Mouse (Mus musculus) limb, embryonic 12.5 days (tissue): ENCODE results near the gene Sertad1. TPM values are rescaled to one million over a fixed set of nuclear protein-coding genes. Genes with fewer than 3 reads are reported as not detected.

Experiments
- ATAC-seq: fragments of 200-750 bp; cut with Nextera tagmentation; 2 replicates; pipeline ENCODE4 v1.8.0; 2017; ENCODE audit warnings: low read depth, moderate TSS enrichment; ENCODE audit not compliant: insufficient number of reproducible peaks, insufficient read depth, low FRiP score, low TSS enrichment
- H3K27ac ChIP-seq: fragments of 300-500 bp; sonication (generic); 2 replicates; pipeline ENCODE4 v1.5.1; 2016; ENCODE audit warnings: mild to moderate bottlenecking, moderate library complexity
- H3K27me3 ChIP-seq: fragments of 300-500 bp; sonication (generic); 2 replicates; pipeline ENCODE4 v1.6.1; 2016; ENCODE audit warnings: mild to moderate bottlenecking, moderate library complexity
- H3K36me3 ChIP-seq: fragments of 300-500 bp; sonication (generic); 2 replicates; pipeline ENCODE4 v1.6.1; 2016; ENCODE audit warnings: mild to moderate bottlenecking, moderate library complexity
- H3K4me1 ChIP-seq: fragments of 300-500 bp; sonication (generic); replicated peaks from 2 replicates; pipeline ENCODE4 v1.6.1; 2016
- H3K4me2 ChIP-seq: fragments of 300-500 bp; sonication (generic); 2 replicates; pipeline ENCODE4 v1.6.1; 2016; ENCODE audit warnings: mild to moderate bottlenecking, moderate library complexity
- H3K4me3 ChIP-seq: fragments of 300-500 bp; sonication (generic); replicated peaks from 2 replicates; pipeline ENCODE4 v1.5.1; 2016; ENCODE audit warnings: mild to moderate bottlenecking
- H3K9ac ChIP-seq: fragments of 300-500 bp; sonication (generic); replicated peaks from 2 replicates; pipeline ENCODE4 v1.6.1; 2016; ENCODE audit warnings: mild to moderate bottlenecking, moderate library complexity
- H3K9me3 ChIP-seq: fragments of 300-500 bp; sonication (generic); 2 replicates; pipeline ENCODE4 v1.6.1; 2016; ENCODE audit warnings: mild to moderate bottlenecking, moderate library complexity
- WGBS: fragments of 180-500 bp; shearing (Covaris S2); methylation state at CpG from one replicate; pipeline ENCODE4 v1.1.7; 2016; 5-methylcytosine and 5-hydroxymethylcytosine counted together
- polyA plus RNA-seq: library from polyadenylated mRNA; unstranded; fragments of >200 nt; fragmentation: Nextera tagmentation; extraction: Ambion mirVana; gene quantifications from 2 replicates; pipeline ENCODE4 v1.2.1, GENCODE M21; 2016

The Sertad1 gene
- polyA plus RNA-seq, 1 experiment from 2014 or later = 29.4 TPM

- H3K27me3 ChIP-seq = no peaks in the 10 kb centered on the region
- H3K36me3 ChIP-seq = peaks cover 32% of the 10 kb centered on the region
- under 1% methylated on average over 34 of the region's 34 CpGs for WGBS
- H3K4me2 ChIP-seq = peak overlapping the region; percentile 63
- H3K9ac ChIP-seq = peak overlapping the region; percentile 57
- peak overlapping the region; percentile 93 for H3K27ac ChIP-seq
- H3K9me3 ChIP-seq = no peaks in the 10 kb centered on the region
- H3K4me1 ChIP-seq = peaks cover 13% of the 10 kb centered on the region; the same call in 1 of the 2 replicates
- ATAC-seq = no peak
- H3K4me3 ChIP-seq = peak overlapping the region; percentile 72
These were observed 12.7 kb upstream of the Sertad1 start for GRCm38 (mm10) chr7:27473835-27474489.

GRCm38 (mm10) chr7:27474490-27474954 lies 12.2 kb upstream of the Sertad1 start:
- peak overlapping the region; percentile 63 for H3K4me2 ChIP-seq
- peak; percentile 90 for ATAC-seq
- WGBS = under 1% methylated on average over 23 of the region's 23 CpGs
- H3K4me3 ChIP-seq = peak overlapping the region; percentile 72
- H3K27me3 ChIP-seq = no peaks in the 10 kb centered on the region
- peaks cover 32% of the 10 kb centered on the region for H3K36me3 ChIP-seq
- peak overlapping the region; percentile 93 for H3K27ac ChIP-seq
- H3K9ac ChIP-seq = peak overlapping the region; percentile 57
- H3K9me3 ChIP-seq = no peaks in the 10 kb centered on the region
- H3K4me1 ChIP-seq = peaks cover 13% of the 10 kb centered on the region; the same call in 1 of the 2 replicates

GRCm38 (mm10) chr7:27475596-27475995 lies 11.1 kb upstream of the Sertad1 start:
- Histone ChIP-seq H3K27me3 (no peaks in the 10 kb centered on the region), H3K4me3 (no peak overlapping the region), H3K9me3 (no peaks in the 10 kb centered on the region), H3K36me3 (peaks cover 32% of the 10 kb centered on the region), H3K4me2 (peak overlapping the region; percentile 63), H3K27ac (no peak overlapping the region), H3K4me1 (peaks cover 15% of the 10 kb centered on the region), H3K9ac (no peak overlapping the region)
- no peak for ATAC-seq
- WGBS = 92% methylated on average over 2 of the region's 2 CpGs

DNA sequence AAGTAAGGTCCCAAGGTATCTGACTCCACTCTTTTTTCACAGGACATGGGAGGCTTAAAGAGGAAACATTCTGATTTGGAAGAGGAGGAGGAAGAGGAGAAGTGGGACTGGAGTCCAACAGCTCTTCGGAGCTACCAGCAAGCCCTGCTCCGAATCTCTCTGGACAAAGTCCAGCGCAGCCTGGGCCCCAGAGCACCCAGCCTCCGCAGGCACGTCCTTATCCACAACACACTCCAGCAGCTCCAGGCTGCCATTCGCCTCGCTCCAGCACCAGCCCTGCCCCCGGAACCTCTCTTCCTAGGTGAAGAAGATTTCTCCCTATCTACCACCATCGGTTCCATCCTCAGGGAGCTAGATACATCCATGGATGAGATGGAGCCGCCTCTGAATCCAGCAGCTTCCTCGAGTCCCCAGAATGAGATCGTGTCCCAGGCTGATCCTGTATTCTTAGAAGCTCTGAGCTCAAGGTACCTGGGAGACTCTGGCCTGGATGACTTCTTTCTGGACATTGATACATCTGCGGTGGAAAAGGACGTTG lies 10.5 kb upstream of the Sertad1 start:
- Histone ChIP-seq H3K9ac (no peak overlapping the region), H3K4me3 (no peak overlapping the region), H3K9me3 (no peaks in the 10 kb centered on the region), H3K36me3 (peaks cover 32% of the 10 kb centered on the region), H3K27ac (no peak overlapping the region), H3K4me1 (peaks cover 21% of the 10 kb centered on the region), H3K4me2 (no peak overlapping the region), H3K27me3 (no peaks in the 10 kb centered on the region)
- no peak for ATAC-seq
- 93% methylated on average over 14 of the region's 14 CpGs for WGBS

DNA sequence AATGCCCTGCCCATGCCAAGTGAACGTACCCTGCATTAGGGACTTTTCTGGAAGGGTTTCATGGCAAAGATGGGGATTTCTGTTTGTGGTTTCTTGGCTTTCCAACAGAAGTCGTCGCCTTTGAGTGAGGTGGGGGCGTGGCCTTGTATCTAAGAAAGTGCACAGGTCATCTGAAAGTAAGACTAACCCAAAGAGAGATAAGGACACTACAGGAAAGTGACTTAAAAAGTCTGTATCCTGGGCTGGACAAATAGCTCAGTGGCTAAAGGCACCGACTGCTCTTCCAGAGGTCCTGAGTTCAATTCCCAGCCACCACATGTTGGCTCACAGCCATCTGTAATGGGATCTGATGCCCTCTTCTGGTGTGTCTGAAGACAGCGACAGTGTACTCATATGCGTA lies 8.1 kb upstream of the Sertad1 start:
- H3K36me3 ChIP-seq = peaks cover 32% of the 10 kb centered on the region
- H3K4me1 ChIP-seq = peaks cover 29% of the 10 kb centered on the region
- no peak for ATAC-seq
- no peak overlapping the region for H3K9ac ChIP-seq
- H3K4me2 ChIP-seq = no peak overlapping the region
- no peaks in the 10 kb centered on the region for H3K9me3 ChIP-seq
- peak overlapping the region; percentile 41; the same call in 1 of the 2 replicates for H3K27ac ChIP-seq
- H3K4me3 ChIP-seq = no peak overlapping the region
- 87% methylated on average over 7 of the region's 7 CpGs for WGBS
- no peaks in the 10 kb centered on the region for H3K27me3 ChIP-seq

GRCm38 (mm10) chr7:27479750-27480149 lies 7.0 kb upstream of the Sertad1 start:
- H3K4me3 ChIP-seq = no peak overlapping the region
- H3K4me1 ChIP-seq = peaks cover 29% of the 10 kb centered on the region
- no peaks in the 10 kb centered on the region for H3K9me3 ChIP-seq
- 64% methylated on average over 1 of the region's 1 CpGs for WGBS
- no peak overlapping the region for H3K27ac ChIP-seq
- H3K36me3 ChIP-seq = peaks cover 32% of the 10 kb centered on the region
- no peaks in the 10 kb centered on the region for H3K27me3 ChIP-seq
- no peak for ATAC-seq
- H3K4me2 ChIP-seq = no peak overlapping the region
- no peak overlapping the region for H3K9ac ChIP-seq

DNA sequence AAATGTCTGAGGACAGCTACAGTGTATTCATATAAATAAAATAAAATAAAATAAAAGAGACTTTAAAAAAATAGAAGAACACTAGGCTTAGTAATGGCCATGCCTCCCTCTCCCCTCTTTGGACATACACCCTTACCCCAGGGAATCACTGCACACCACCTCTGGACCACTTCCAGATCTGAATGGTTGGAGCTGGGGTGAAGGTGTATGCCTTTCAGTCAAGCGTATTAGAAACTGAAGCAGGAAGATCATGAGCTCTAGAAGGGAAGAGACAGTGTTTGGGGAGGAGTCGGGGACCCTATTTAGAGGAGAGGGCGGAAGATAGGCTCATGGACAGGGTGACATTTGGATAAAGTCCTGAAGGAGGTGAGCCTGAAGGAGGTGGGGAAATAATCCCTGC lies 6.2 kb upstream of the Sertad1 start:
- H3K27me3 ChIP-seq = no peaks in the 10 kb centered on the region
- H3K4me2 ChIP-seq = peak overlapping the region; percentile 62; the same call in 1 of the 2 replicates
- peaks cover 32% of the 10 kb centered on the region for H3K36me3 ChIP-seq
- no peak for ATAC-seq
- WGBS = 64% methylated on average over 3 of the region's 3 CpGs
- H3K9me3 ChIP-seq = no peaks in the 10 kb centered on the region
- H3K4me3 ChIP-seq = no peak overlapping the region
- no peak overlapping the region for H3K9ac ChIP-seq
- peak overlapping the region; percentile 87 for H3K27ac ChIP-seq
- H3K4me1 ChIP-seq = peaks cover 26% of the 10 kb centered on the region

- ATAC-seq = no peak
- Histone ChIP-seq H3K27ac (peak overlapping the region; percentile 87), H3K4me2 (peak overlapping the region; percentile 62), H3K4me1 (peaks cover 27% of the 10 kb centered on the region), H3K9me3 (no peaks in the 10 kb centered on the region), H3K9ac (peak overlapping the region; percentile 46), H3K4me3 (peak overlapping the region; percentile 37), H3K36me3 (peaks cover 26% of the 10 kb centered on the region), H3K27me3 (no peaks in the 10 kb centered on the region)
- WGBS = 15% methylated on average over 11 of the region's 11 CpGs
These were observed 5.6 kb upstream of the Sertad1 start for GRCm38 (mm10) chr7:27480927-27481626.

GRCm38 (mm10) chr7:27481627-27481969 lies 5.1 kb upstream of the Sertad1 start:
- Histone ChIP-seq H3K36me3 (peaks cover 21% of the 10 kb centered on the region), H3K9me3 (no peaks in the 10 kb centered on the region), H3K4me2 (peak overlapping the region; percentile 62), H3K27me3 (no peaks in the 10 kb centered on the region), H3K4me3 (peak overlapping the region; percentile 37), H3K9ac (peak overlapping the region; percentile 46), H3K4me1 (peaks cover 27% of the 10 kb centered on the region), H3K27ac (peak overlapping the region; percentile 87)
- 0% methylated on average over 10 of the region's 12 CpGs for WGBS
- ATAC-seq = peak; percentile 86

DNA sequence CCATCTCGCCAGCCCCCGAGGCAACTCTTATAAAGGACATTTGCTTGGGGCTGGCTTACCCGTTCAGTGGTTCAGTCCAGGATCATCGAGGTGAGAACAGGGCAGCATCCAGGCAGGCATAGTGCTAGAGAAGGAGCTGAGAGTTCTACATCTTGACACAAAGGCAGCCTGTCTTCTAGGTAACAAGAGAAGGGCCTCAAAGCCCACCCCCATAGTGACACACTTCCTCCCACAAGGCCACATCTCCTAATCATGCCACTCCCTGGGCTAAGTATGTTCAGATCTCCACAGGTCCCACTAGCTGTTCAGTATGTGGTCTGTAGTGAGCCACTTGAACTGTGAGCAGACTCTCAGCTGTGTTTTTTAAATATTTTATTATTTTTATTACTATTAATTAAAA lies 2.9 kb upstream of the Sertad1 start:
- Histone ChIP-seq H3K9me3 (no peaks in the 10 kb centered on the region), H3K27me3 (no peaks in the 10 kb centered on the region), H3K4me3 (no peak overlapping the region), H3K27ac (no peak overlapping the region), H3K36me3 (no peaks in the 10 kb centered on the region), H3K4me1 (peaks cover 37% of the 10 kb centered on the region), H3K4me2 (no peak overlapping the region), H3K9ac (no peak overlapping the region)
- ATAC-seq = no peak
- 88% methylated on average over 4 of the region's 4 CpGs for WGBS

DNA sequence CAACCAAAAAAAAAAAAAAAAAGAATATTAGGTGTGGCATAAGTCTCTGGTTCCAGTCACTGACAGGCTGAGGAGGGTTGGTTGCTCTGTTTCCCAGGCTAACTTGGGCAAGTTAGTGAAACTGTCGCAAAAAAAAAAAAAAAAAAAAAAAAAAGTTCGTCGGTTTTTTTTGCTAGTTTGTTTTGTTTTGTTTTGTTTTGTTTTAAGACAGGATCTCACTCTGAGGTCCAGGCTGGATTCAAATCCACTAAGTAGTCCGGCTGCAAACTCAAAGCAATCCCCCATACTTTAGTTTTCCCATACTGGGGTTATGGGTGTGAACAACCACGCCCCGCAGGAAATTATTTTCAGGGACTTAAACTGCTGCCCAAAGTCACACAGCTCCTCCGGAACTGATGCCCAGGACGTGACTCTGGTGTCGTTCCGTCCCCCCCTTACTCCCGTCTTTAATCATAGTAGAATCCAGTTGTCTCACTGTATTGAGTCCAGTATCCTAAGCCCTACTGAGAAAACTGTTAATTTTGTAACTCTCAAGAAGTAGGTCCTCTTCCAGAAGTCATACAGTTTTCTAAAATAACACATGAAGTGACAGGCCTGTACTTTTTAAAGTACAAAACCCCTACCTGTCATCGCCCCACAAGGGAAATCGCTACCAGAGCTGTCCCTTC lies 474 bp upstream of the Sertad1 start:
- Histone ChIP-seq H3K27me3 (no peaks in the 10 kb centered on the region), H3K36me3 (peaks cover 10% of the 10 kb centered on the region), H3K4me1 (peaks cover 53% of the 10 kb centered on the region), H3K4me2 (peak overlapping the region; percentile 74), H3K27ac (peak overlapping the region; percentile 98), H3K9me3 (no peaks in the 10 kb centered on the region), H3K9ac (peak overlapping the region; percentile 44; the same call in 1 of the 2 replicates), H3K4me3 (peak overlapping the region; percentile 76)
- ATAC-seq = peak; percentile 0; the same call in 1 of the 2 replicates
- WGBS = 5% methylated on average over 13 of the region's 13 CpGs
